Mouse (Mus musculus) heart, embryonic 11.5 days (tissue): ENCODE results near the gene Bcan. TPM values are rescaled to one million over a fixed set of nuclear protein-coding genes. Genes with fewer than 3 reads are reported as not detected.

Experiments
- ATAC-seq: fragments of 200-750 bp; cut with Nextera tagmentation; replicated peaks from 2 replicates; pipeline ENCODE4 v1.8.0; 2017; ENCODE audit warnings: moderate library complexity; ENCODE audit not compliant: insufficient number of reproducible peaks, low FRiP score, low TSS enrichment
- H3K27ac ChIP-seq: fragments of 300-500 bp; sonication (generic); 2 replicates; pipeline ENCODE4 v1.5.1; 2014; ENCODE audit warnings: mild to moderate bottlenecking, low read depth, low read length
- H3K27me3 ChIP-seq: fragments of 300-500 bp; sonication (generic); 2 replicates; pipeline ENCODE4 v1.6.1; 2014; ENCODE audit warnings: mild to moderate bottlenecking, low read length, mixed read lengths; ENCODE audit not compliant: control insufficient read depth, insufficient read depth
- H3K36me3 ChIP-seq: fragments of 300-500 bp; sonication (generic); 2 replicates; pipeline ENCODE4 v1.6.1; 2014; ENCODE audit warnings: mild to moderate bottlenecking, low read length, moderate library complexity, mixed read lengths; ENCODE audit not compliant: control insufficient read depth, insufficient read depth
- H3K4me1 ChIP-seq: fragments of 300-500 bp; sonication (generic); 2 replicates; pipeline ENCODE4 v1.6.1; 2014; ENCODE audit warnings: low read length; ENCODE audit not compliant: control insufficient read depth, insufficient read depth
- H3K4me2 ChIP-seq: fragments of 300-500 bp; sonication (generic); 2 replicates; pipeline ENCODE4 v1.6.1; 2014; ENCODE audit warnings: mild to moderate bottlenecking, moderate library complexity
- H3K4me3 ChIP-seq: fragments of 300-500 bp; sonication (generic); 2 replicates; pipeline ENCODE4 v1.5.1; 2014; ENCODE audit warnings: low read depth, low read length
- H3K9ac ChIP-seq: fragments of 300-500 bp; sonication (generic); 2 replicates; pipeline ENCODE4 v1.6.1; 2014; ENCODE audit warnings: mild to moderate bottlenecking, low read depth, low read length, moderate library complexity
- H3K9me3 ChIP-seq: fragments of 300-500 bp; sonication (generic); replicated peaks from 2 replicates; pipeline ENCODE4 v1.6.1; 2016; ENCODE audit warnings: low read length; ENCODE audit not compliant: control insufficient read depth
- WGBS: fragments of 180-500 bp; shearing (Covaris S2); extraction: QIAGEN DNeasy Blood & Tissue Kit; methylation state at CpG from one replicate; pipeline ENCODE4 v1.1.7; 2014; ENCODE audit not compliant: insufficient replicate concordance; 5-methylcytosine and 5-hydroxymethylcytosine counted together
- polyA plus RNA-seq: library from polyadenylated mRNA; unstranded; fragments of >200 nt; fragmentation: Nextera tagmentation; extraction: Ambion mirVana; gene quantifications from 2 replicates; pipeline ENCODE4 v1.2.1, GENCODE M21; 2014

The Bcan gene
- polyA plus RNA-seq, 1 experiment from 2014 or later: not detected

GRCm38 (mm10) chr3:87987633-87988032 lies 12.4 kb downstream of the Bcan start:
- WGBS: 1% methylated on average over 15 of the region's 15 CpGs
- Histone ChIP-seq H3K4me2 (peak overlapping the region; percentile 72), H3K4me3 (peak overlapping the region; percentile 42), H3K4me1 (peaks cover 46% of the 10 kb centered on the region), H3K9ac (peak overlapping the region; percentile 65), H3K27me3 (peaks cover 40% of the 10 kb centered on the region), H3K27ac (no peak overlapping the region), H3K36me3 (no peaks in the 10 kb centered on the region), H3K9me3 (no peaks in the 10 kb centered on the region)
- ATAC-seq: peak; percentile 19; the same call in 1 of the 2 replicates

DNA sequence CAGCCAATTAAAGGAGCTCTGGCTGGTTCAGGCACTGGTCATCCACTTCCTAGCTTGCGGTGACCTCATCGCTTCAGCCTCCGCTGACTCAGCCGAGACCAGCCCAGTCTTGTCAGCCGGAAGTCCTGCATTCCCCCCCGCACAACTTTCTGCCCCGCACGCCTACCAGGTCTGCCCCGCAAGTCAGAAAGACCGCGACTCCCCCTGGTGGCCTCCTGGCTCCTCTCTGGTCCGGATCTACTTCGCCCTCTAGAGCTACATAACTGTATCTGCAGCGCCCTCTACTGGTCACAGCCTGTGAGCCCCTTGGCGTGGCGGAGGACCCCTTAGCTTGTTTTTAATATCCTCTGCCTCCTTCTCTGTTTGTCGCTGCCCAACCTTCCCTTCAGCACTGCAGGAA lies 13.2 kb downstream of the Bcan start:
- H3K9me3 ChIP-seq: no peaks in the 10 kb centered on the region
- H3K4me2 ChIP-seq: peak overlapping the region; percentile 72
- H3K4me3 ChIP-seq: peak overlapping the region; percentile 42
- peaks cover 53% of the 10 kb centered on the region for H3K4me1 ChIP-seq
- H3K36me3 ChIP-seq: no peaks in the 10 kb centered on the region
- WGBS: 0% methylated on average over 17 of the region's 17 CpGs
- H3K27ac ChIP-seq: no peak overlapping the region
- H3K9ac ChIP-seq: peak overlapping the region; percentile 65; the same call in 1 of the 2 replicates
- H3K27me3 ChIP-seq: peaks cover 34% of the 10 kb centered on the region
- peak; percentile 62 for ATAC-seq

DNA sequence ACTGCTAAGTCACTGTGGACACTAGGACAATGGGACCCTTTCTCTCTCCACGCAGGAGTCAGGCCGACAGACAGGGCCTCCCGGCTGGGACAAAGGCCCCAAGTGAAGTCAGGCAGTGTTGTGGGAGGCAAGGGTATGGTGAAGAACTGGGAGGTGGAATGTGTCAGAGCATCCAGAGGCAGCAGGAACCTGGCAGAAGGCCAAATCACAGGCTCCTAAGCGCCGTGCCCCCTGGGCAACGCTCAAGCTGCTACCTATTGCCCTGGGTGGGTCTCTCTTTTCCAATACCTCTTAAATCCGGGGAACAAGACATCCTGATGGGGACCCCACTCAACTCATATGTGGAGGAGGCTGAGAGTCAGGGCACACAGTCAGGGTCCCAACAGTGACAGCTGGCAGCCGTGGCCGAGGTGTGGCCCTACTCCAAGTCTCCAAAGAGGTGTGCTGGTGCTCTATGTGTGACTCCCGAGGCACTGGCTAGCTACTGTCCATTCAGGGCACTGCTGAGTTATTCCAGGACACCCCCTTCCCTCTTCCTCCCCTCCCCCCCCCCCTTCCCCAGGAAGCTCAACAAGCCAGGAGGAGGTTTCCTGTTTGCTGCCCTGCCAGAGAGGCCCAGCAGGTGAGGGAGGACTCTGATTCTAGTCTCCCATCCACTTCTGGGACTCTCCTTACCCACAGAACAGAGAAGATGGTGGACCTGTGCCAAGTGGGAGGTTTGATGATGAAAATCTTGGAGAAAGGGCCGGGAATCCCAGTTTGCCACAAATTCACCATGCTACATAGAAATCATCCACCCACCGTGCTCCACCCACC lies 14.3 kb downstream of the Bcan start:
- Histone ChIP-seq H3K4me1 (peaks cover 64% of the 10 kb centered on the region), H3K4me3 (no peak overlapping the region), H3K4me2 (peak overlapping the region; percentile 22), H3K27me3 (peaks cover 26% of the 10 kb centered on the region), H3K27ac (peak overlapping the region; percentile 79), H3K9ac (no peak overlapping the region), H3K36me3 (no peaks in the 10 kb centered on the region), H3K9me3 (no peaks in the 10 kb centered on the region)
- 34% methylated on average over 12 of the region's 12 CpGs for WGBS
- 0 out of 2 replicates have a peak, but pooled peaks have one; percentile 15 for ATAC-seq

GRCm38 (mm10) chr3:87984094-87984493 lies 15.9 kb downstream of the Bcan start:
- H3K9me3 ChIP-seq: no peaks in the 10 kb centered on the region
- no peak overlapping the region for H3K4me3 ChIP-seq
- peaks cover 71% of the 10 kb centered on the region for H3K4me1 ChIP-seq
- 0 out of 2 replicates have a peak overlapping the region, but pooled peaks have one; percentile 70 for H3K9ac ChIP-seq
- ATAC-seq: no peak
- H3K27ac ChIP-seq: peak overlapping the region; percentile 97; the same call in 1 of the 2 replicates
- H3K27me3 ChIP-seq: peaks cover 11% of the 10 kb centered on the region
- H3K4me2 ChIP-seq: no peak overlapping the region
- H3K36me3 ChIP-seq: no peaks in the 10 kb centered on the region
- WGBS: 33% methylated on average over 3 of the region's 3 CpGs

- Histone ChIP-seq H3K27me3 (peaks cover 7% of the 10 kb centered on the region), H3K4me3 (peak overlapping the region; percentile 19; the same call in 1 of the 2 replicates), H3K36me3 (no peaks in the 10 kb centered on the region), H3K4me2 (peak overlapping the region; percentile 56), H3K27ac (peak overlapping the region; percentile 97), H3K9me3 (no peaks in the 10 kb centered on the region), H3K9ac (peak overlapping the region; percentile 70), H3K4me1 (peaks cover 71% of the 10 kb centered on the region)
- WGBS: 46% methylated on average over 6 of the region's 6 CpGs
- ATAC-seq: no peak
Measured at GRCm38 (mm10) chr3:87983627-87984026, 16.4 kb downstream of the Bcan start.

DNA sequence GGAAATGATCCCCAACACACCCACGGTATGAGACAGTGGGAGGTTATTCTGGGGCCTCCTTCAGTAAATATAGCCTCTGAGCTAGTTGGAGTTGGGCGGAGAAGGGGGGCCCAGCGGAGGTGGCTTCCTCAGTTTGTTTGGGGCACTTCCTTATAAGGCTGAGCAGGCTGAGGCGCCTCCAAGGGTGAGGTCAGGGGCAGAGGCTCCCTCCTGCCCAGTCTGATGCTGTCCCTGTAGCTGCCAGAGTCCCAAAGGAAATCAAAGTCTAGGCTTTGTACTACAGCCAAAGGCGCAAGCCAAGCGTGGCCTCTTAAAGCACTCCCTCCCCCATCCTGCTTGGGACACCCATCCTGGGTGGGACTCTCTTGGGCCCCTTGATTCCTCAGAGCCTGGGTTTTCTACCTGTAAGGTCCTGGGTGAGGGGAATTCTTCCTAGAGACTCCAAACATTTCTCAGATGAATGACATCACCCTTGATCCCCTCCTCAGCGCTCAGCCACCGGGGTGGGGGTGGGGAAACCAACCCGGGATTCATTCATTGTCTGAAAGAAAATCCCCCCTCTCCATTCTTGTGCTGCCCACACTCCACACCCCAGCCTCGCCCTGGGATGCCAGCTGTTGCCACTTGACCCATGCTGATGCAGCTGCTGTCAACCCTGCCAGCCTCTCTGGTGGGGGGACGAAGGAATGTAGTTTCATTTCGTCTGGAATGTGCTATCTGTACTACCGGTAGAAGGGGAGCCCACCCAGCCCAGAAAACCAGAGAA lies 17.0 kb downstream of the Bcan start:
- 2% methylated on average over 13 of the region's 13 CpGs for WGBS
- peak overlapping the region; percentile 19; the same call in 1 of the 2 replicates for H3K4me3 ChIP-seq
- H3K4me1 ChIP-seq: peaks cover 69% of the 10 kb centered on the region
- H3K27ac ChIP-seq: peak overlapping the region; percentile 97
- peak; percentile 49; the same call in 1 of the 2 replicates for ATAC-seq
- H3K27me3 ChIP-seq: peaks cover under 1% of the 10 kb centered on the region; the same call in 1 of the 2 replicates
- H3K9ac ChIP-seq: peak overlapping the region; percentile 70
- H3K36me3 ChIP-seq: no peaks in the 10 kb centered on the region
- no peaks in the 10 kb centered on the region for H3K9me3 ChIP-seq
- peak overlapping the region; percentile 56 for H3K4me2 ChIP-seq

DNA sequence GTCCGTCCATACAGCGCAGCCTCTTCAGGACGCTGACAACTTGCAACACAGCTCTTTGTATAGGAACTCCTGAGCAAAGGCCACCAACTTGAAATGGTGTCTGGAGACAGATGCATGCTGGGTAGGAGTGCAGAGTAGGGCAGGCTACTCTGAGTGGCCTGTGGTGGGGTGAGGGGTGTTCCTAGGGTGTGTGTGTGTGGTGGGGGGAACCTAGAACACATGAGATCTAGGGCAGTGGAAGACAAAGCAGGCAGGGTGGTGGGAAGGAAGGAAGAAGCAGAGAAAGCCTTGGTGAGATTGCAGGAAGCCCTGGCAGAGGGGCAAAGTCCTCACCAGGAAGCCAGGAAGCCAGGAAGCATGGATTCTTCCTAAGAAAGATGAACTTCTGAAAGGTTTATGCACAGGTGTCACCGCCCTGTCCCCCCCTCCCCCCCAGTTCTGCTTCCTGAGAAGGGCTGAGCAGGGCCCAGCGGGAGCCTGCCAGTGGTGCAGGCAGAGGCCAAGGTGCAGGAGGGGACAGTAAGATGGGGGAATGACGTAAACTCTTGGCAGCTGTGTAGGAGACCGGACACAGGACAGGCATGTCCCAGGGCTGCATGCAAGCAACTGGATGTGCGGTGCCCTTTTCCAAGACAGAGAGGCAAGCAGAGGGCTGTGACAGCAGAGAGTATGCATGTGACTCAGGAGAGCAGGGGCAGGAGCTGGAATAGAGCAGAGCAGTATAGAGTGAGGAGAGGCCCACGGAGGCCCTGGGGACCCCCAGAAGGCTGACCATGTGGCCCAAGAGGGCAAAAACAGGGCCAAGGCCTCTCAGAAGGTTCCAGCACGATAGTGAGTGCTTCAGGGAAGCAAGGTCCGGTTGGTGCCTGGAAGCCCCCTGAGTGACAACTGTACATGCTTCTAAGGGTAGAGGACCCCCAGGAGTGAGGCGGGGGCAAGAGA lies 17.9 kb downstream of the Bcan start:
- no peaks in the 10 kb centered on the region for H3K27me3 ChIP-seq
- H3K9me3 ChIP-seq: no peaks in the 10 kb centered on the region
- no peak overlapping the region for H3K4me3 ChIP-seq
- H3K4me2 ChIP-seq: peak overlapping the region; percentile 56
- 22% methylated on average over 11 of the region's 12 CpGs for WGBS
- peak overlapping the region; percentile 97 for H3K27ac ChIP-seq
- no peaks in the 10 kb centered on the region for H3K36me3 ChIP-seq
- ATAC-seq: peak; percentile 11; the same call in 1 of the 2 replicates
- H3K4me1 ChIP-seq: peaks cover 65% of the 10 kb centered on the region
- peak overlapping the region; percentile 70 for H3K9ac ChIP-seq
